Mouse (Mus musculus) T-cell, adult 66 days (primary cell): ENCODE measurements around the gene Arl6ip6. TPM values are rescaled to one million over a fixed set of nuclear protein-coding genes. Genes with fewer than 3 reads are reported as not detected.

Source experiments
- total RNA-seq, 2 experiments: library from RNA; stranded (reverse); gene quantifications; 3 replicates in 1 of 2; 4 replicates in 1 of 2; pipeline ENCODE4 v1.2.4; 2023

Arl6ip6 gene
- 10 to 100 TPM; 27.7 to 29.1 TPM for total RNA-seq

GRCm38 (mm10) chr2:53191523-53192220 is at the start of gene Arl6ip6:
TSS of gene Arl6ip6 (plus strand) at chr2:53191726.

GRCm38 (mm10) chr2:53190684-53191511 is 628 bp upstream of the Arl6ip6 start, which contains the start of gene Prpf40a:
TSS of gene Prpf40a (minus strand) at chr2:53191284.

Other genes starting within 250 kb of the Arl6ip6 start
- 10 to 100 TPM; 84.4 to 93.2 TPM for gene Prpf40a, start 442 bp upstream of the Arl6ip6 start, total RNA-seq